Mouse (Mus musculus) hindlimb bud, embryonic 11.5 days (tissue): Measurements from ENCODE around the gene Sp7.
A peak's percentile ranks its signal among the peaks of the same experiment; 100 is the strongest.
"Not testable (repeated sequence)": the region's sequence is repeated elsewhere in the genome, so short reads cannot be mapped to it uniquely, and the experiment has no call there.

Experiments used
- DNase-seq: peaks from one replicate; pipeline ENCODE4 v3.0.0-alpha.2; 2012; ENCODE audit warnings: low read depth, low spot score; ENCODE audit errors: extremely low spot score

The Sp7 gene

GRCm38 (mm10) chr15:102350138-102350941 lies 16.6 kb downstream of the Sp7 start, which contains the start of gene Aaas:
TSS of gene Aaas (minus strand) at chr15:102350771.
- DNase-seq, result peak; percentile 88

GRCm38 (mm10) chr15:102346444-102346843 lies 20.5 kb downstream of the Sp7 start:
- no peak for DNase-seq

- no peak for DNase-seq
Measured at GRCm38 (mm10) chr15:102344490-102344889, 22.5 kb downstream of the Sp7 start.

- no peak for DNase-seq
Measured at GRCm38 (mm10) chr15:102341580-102341979, 25.4 kb downstream of the Sp7 start.

GRCm38 (mm10) chr15:102339612-102340011 lies 27.4 kb downstream of the Sp7 start:
- DNase-seq, result no peak

- DNase-seq, result no peak
Measured at GRCm38 (mm10) chr15:102336946-102337345, 30.0 kb downstream of the Sp7 start.

- DNase-seq, result not testable (repeated sequence)
Measured at GRCm38 (mm10) chr15:102335925-102336324, 31.1 kb downstream of the Sp7 start.

GRCm38 (mm10) chr15:102335254-102335653 lies 31.7 kb downstream of the Sp7 start:
- DNase-seq, result no peak

GRCm38 (mm10) chr15:102331610-102332015 lies 35.4 kb downstream of the Sp7 start, which contains the start of gene Myg1:
TSS of gene Myg1 (plus strand) at chr15:102331709.
- no peak for DNase-seq

- no peak for DNase-seq
Measured at GRCm38 (mm10) chr15:102326892-102327291, 40.1 kb downstream of the Sp7 start.

GRCm38 (mm10) chr15:102326022-102326576 lies 40.9 kb downstream of the Sp7 start, which contains the start of gene Pfdn5:
TSS of gene Pfdn5 (plus strand) at chr15:102326116.
- peak; percentile 63 for DNase-seq

- no peak for DNase-seq
Measured at GRCm38 (mm10) chr15:102324654-102325473, 42.1 kb downstream of the Sp7 start.

GRCm38 (mm10) chr15:102316263-102316662 lies 50.7 kb downstream of the Sp7 start:
- no peak for DNase-seq

- no peak for DNase-seq
Measured at GRCm38 (mm10) chr15:102315292-102315691, 51.7 kb downstream of the Sp7 start.

GRCm38 (mm10) chr15:102311489-102311888 lies 55.5 kb downstream of the Sp7 start:
- DNase-seq, result no peak

GRCm38 (mm10) chr15:102310074-102310845 lies 56.7 kb downstream of the Sp7 start:
- DNase-seq, result no peak

GRCm38 (mm10) chr15:102308717-102309116 lies 58.3 kb downstream of the Sp7 start:
- DNase-seq, result no peak
